Mouse (Mus musculus) spleen, postnatal 10 days (tissue): ENCODE results near the gene Ccdc189.
"Not testable (repeated sequence)": the region's sequence is repeated elsewhere in the genome, so short reads cannot be mapped to it uniquely, and the experiment has no call there.

Source experiments
- DNase-seq, 2 experiments: peaks; one replicate each; pipeline ENCODE4 v3.0.0; 2021 to 2022; ENCODE audit warnings: low spot score in 2 of 2

Ccdc189 gene

GRCm38 (mm10) chr7:127588011-127588871 is at the start of gene Ccdc189, which contains the start of gene Rnf40:
Gene Ccdc189, minus strand, starts transcription at chr7:127588595.
Gene Rnf40, plus strand, starts transcription at chr7:127588767.
- peak; percentile 78 to 92 for DNase-seq

DNA sequence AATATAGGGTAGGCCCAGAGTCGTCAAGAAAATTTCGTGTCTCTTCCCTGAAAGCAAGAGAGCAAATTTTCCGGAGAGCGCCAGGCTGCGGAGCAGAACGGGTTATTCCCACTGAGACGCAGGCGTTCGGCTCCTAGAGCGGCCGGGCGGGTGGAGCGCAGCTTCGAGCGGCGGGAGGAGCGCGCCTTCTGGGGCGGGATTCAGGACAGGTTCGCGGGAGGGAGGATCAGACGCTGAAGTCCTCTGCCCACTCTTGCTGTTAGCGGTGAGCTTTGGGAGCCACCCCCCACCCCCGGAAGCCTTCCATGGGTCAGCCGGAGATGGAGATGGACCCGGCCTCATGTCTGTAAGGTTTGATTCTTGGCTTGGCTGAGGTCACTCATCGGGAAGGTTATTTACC is 48.6 kb upstream of the Ccdc189 start:
- DNase-seq = peak in 1 of 2 experiments; percentile 55

GRCm38 (mm10) chr7:127631416-127631815 is 43.0 kb upstream of the Ccdc189 start:
- no peak for DNase-seq

DNA sequence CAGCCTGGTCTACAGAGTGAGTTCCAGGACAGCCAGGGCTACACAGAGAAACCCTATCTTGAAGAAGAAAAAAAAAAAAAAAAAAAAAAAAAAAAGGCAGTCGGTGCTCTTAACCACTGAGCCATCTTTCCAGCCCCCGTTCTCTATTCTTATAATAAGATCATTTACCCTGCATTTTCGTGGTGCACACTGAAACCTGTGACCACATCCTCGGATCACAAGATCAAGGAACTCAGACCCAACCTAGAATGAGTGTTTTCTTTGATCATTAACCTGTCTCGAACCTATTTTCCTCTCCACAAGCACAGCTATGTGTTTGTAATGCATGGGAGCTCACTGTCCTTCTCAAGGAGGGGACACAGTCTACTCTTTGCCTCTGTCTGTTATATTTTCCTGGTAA is 40.3 kb upstream of the Ccdc189 start:
- DNase-seq = no peak

GRCm38 (mm10) chr7:127626471-127626870 is 38.1 kb upstream of the Ccdc189 start:
- peak; percentile 40 to 61 for DNase-seq

DNA sequence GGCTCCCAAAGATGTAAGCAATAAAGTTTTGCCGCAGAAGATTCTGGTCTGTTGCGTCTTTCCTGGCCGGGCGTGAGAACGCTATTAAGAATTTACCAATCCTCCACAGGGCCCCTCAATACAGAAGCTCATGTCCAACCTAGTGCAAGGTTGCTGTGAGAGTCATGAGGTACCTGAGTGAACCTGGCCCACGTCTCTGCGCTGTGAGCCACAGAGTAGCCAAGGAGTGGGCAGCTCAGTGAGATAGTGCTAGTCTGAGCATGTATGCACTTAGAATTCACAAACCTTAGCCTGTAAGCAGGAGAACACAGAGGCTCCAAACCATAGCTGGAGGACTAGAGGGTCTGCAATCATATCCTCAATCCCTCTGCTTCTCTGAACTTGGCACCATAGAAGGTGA is 37.6 kb upstream of the Ccdc189 start:
- no peak for DNase-seq

DNA sequence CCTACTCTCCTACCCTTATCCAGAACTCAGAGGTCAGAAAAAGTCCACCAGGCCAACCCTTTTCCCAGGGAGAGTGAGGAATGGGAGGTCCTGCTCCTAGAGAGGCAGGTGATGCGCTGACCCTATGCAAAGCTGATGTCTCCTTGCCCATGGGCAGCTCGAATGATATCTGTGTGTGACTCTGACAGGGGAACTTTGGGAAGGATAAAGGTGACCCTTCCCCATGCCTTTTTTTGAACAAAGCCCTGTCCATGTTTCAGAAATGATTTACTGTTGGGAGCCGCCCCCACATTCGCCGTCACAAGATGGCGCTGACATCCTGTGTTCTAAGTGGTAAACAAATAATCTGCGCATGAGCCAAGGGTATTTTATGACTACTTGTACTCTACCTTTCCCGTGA is 30.0 kb upstream of the Ccdc189 start:
- DNase-seq = not testable (repeated sequence)

DNA sequence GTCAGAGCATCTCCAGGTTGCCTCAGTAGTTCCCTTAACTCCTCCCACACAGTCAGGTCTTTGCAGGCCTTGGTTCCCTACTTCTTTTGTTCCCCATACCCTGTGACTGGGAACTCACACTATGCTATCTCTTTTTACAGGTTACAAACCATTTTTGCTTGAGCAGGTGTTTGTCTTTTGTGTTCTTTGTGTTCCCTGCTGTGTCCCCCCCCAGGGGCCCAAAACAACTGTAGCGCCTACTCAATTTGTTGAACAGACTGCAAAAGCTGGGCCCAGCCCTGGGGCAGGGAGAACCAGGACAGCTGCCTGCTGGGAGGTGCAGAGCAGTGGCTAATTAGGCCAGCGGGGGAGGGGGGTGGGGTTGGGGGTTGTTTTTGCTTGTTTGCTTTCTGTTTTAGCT is 29.6 kb upstream of the Ccdc189 start:
- no peak for DNase-seq

- no peak for DNase-seq
Observed at GRCm38 (mm10) chr7:127616881-127617280, 28.5 kb upstream of the Ccdc189 start.

DNA sequence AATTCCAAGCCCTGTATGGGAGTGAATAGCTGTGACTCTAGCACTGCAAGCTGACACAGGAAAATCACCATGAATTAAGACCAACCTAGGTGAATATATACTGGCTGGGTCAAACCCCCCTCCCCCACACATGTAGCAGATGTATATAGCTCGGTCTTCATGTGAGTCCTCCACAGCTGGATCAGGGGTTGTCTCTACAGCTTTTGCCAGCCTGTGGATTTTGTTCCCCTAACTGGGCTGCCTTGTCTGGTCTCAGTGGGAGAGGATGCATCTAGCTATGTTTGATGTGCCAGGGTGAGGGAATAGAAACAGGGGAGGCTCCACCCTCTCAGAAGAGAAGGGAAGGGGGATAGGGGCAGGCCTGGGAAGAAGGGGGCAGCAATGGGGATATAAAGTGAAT is 27.9 kb upstream of the Ccdc189 start:
- DNase-seq = no peak

- peak; percentile 62 for DNase-seq
Observed at GRCm38 (mm10) chr7:127614891-127615843, 26.8 kb upstream of the Ccdc189 start, which contains the start of gene Zfp629. Gene Zfp629, minus strand, starts transcription at chr7:127615797.

- no peak for DNase-seq
Observed at GRCm38 (mm10) chr7:127614511-127614890, 26.1 kb upstream of the Ccdc189 start.

DNA sequence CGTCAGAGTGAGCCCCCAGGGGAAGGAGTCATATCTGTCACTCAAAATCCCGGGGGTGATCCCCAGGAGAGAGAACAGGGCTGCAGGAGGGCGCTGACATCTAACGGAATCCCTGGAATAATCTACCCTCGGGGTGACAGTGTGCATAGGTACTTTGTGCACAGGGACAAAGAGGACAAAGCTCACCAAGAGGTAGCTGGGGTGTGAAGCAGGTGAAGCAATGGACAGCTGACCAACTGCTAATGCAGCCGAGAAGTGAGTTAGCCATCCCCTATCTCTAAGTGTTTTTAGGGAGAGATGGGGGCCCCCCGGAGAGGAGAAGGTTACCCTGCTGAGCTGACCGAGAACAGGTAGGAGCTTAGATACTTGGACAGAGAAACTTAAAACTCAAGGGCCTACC is 25.7 kb upstream of the Ccdc189 start:
- DNase-seq = no peak

DNA sequence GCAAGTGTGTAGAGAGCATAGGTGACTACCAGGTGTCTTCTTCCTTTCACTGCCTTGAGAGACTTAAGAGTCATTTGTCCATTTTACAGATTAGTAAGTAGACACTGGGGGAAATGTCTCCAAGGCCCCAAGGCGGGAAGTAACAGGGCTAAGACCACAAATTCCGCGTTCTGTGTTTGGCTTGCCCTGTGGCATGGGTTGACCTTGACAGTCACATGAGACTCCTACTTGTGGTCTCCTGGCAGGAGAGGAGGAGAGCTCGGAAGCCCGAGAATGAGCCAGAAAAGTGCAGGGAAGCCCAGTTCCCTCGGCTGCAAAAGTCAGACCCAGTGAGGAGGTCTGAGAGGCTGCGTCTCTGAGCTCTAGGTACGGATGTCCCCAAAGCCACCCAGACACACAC is 25.1 kb upstream of the Ccdc189 start:
- no peak for DNase-seq

GRCm38 (mm10) chr7:127611561-127611960 is 23.2 kb upstream of the Ccdc189 start:
- DNase-seq = no peak

- DNase-seq = no peak
Observed at GRCm38 (mm10) chr7:127611011-127611410, 22.6 kb upstream of the Ccdc189 start.

DNA sequence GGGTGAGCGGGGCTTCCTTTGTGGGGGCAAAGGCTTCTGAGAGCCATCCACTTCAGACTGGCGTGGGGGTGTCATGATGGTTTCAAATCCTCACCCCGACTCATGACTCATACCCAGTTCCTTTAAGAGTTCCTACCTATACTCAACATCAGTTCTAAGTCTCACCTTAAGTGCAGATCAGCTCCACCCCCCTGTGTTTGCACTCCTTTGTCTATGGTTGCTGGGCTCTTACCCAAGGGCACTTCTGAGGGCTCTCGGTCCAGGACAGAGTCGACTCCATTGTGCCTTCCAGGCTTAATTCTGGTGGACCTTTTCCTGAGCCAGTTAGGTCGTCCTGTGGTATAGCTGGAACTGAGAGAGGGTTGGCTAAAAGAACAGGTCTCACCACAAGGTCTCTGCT is 18.8 kb upstream of the Ccdc189 start:
- no peak for DNase-seq

DNA sequence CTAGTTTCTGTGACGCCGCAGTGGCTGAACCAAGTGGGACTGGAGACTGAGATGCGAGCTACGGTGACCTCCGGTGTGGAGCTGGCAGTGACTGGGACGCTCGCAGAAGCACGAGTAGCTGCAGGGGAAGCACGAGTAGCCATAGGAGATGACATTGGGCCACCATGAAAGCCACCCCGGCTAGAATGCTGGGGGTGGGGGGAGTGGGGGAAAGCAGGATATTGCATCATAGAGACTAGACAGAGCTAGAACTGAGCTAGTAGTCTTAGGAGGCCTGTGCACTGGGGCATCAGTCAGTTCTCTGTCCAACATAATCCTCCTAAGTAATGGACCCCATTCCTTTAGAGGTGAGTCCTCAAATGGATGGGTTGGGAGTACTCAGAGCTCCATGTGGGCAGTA is 15.9 kb upstream of the Ccdc189 start:
- DNase-seq = no peak

GRCm38 (mm10) chr7:127602903-127603302 is 14.5 kb upstream of the Ccdc189 start:
- DNase-seq = no peak

DNA sequence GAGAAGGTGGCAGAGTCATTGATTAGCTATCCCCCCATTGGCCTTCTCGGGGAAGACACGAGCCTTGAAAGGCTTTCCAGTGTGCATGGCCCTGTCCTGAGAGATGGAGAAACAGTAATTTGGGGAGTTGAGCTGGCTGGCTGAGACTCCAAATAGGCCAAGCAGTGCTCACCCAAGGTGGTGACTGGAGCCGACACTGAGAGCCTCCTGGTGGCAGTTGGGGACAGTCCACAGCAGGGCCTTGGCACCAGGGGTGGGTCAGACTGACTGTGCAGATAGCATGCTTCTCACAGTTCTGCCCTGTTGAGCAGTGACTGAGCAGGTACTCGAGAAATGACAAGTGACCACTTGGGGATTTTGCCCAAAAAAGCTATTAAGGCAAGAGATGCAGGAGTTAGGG is 13.3 kb upstream of the Ccdc189 start:
- DNase-seq = no peak

- no peak for DNase-seq
Observed at GRCm38 (mm10) chr7:127600612-127601011, 12.2 kb upstream of the Ccdc189 start.

- no peak for DNase-seq
Observed at GRCm38 (mm10) chr7:127596747-127597146, 8.4 kb upstream of the Ccdc189 start.
